Mouse (Mus musculus) G1E (cell line): Measurements from ENCODE around the gene Kctd14.

Experiments used
- CTCF ChIP-seq: IDR thresholded peaks from 2 replicates; pipeline ENCODE4 v1.5.1; 2012; ENCODE audit warnings: low read depth, low read length, inconsistent platforms, mixed read lengths
- GATA1 ChIP-seq: IDR thresholded peaks from 2 replicates; pipeline ENCODE4 v1.6.1; 2012; ENCODE audit warnings: borderline replicate concordance, low read length, inconsistent platforms, mixed read lengths

DNA sequence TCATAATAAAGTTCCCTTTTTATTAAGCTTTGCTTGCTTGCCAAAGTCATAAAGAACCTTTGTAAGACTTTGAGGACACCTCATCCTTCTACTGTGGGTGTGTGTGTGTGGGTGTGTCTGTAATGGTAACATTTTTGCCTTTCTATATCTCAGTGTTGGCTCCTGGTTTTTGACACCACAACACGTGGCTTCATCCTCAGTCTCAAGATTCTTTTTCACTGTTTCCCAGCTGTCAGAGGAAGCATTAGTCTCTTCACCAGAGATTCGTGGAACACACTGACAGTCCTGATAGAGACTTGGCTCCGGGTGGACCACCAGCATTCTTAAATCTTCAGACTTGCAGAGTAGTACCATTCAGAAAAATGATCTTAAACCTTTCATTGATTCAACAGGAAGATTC is 29.2 kb downstream of the Kctd14 start:
- no peak for TF ChIP-seq CTCF
- TF ChIP-seq GATA1 = no peak
